Mouse (Mus musculus) liver, embryonic 14.5 days (tissue): Measurements from ENCODE around the gene Syt8. TPM values are rescaled to one million over a fixed set of nuclear protein-coding genes. Genes with fewer than 3 reads are reported as not detected.
"Not testable (repeated sequence)": the region's sequence is repeated elsewhere in the genome, so short reads cannot be mapped to it uniquely, and the experiment has no call there.

ENCODE experiments used
- ATAC-seq: fragments of 200-750 bp; cut with Nextera tagmentation; 2 replicates; pipeline ENCODE4 v1.8.0; 2017; ENCODE audit warnings: moderate number of reproducible peaks, mild to moderate bottlenecking, moderate library complexity; ENCODE audit not compliant: insufficient read depth
- DNase-seq, 3 experiments: peaks; one replicate each; pipeline ENCODE4 v3.0.0-alpha.2; 2012 to 2013; ENCODE audit warnings: low read depth in 3 of 3, low spot score in 3 of 3
- H3K27ac ChIP-seq: fragments of 300-500 bp; sonication (generic); 2 replicates; pipeline ENCODE4 v1.5.1; 2014; ENCODE audit warnings: moderate library complexity, mild to moderate bottlenecking, control low read depth, inconsistent platforms
- H3K27me3 ChIP-seq: fragments of 300-500 bp; sonication (generic); 2 replicates; pipeline ENCODE4 v1.6.1; 2014; ENCODE audit warnings: mild to moderate bottlenecking, low read length, moderate library complexity; ENCODE audit not compliant: control insufficient read depth, insufficient read depth
- H3K36me3 ChIP-seq: fragments of 300-500 bp; sonication (generic); replicated peaks from 2 replicates; pipeline ENCODE4 v1.6.1; 2014; ENCODE audit warnings: low read depth; ENCODE audit not compliant: control insufficient read depth, insufficient read depth
- H3K4me1 ChIP-seq, 2 experiments: fragments of 200-500 bp in 1 of 2; fragments of 300-500 bp in 1 of 2; sonication (generic) in 1 of 2; replicated peaks; 2 replicates each; pipeline ENCODE4 v1.6.1; 2012 to 2014; ENCODE audit warnings: antibody characterized with exemption in 1 of 2, inconsistent platforms in 1 of 2, low read length in 1 of 2; ENCODE audit not compliant: control insufficient read depth in 2 of 2, insufficient read depth in 2 of 2
- H3K4me2 ChIP-seq: fragments of 300-500 bp; sonication (generic); 2 replicates; pipeline ENCODE4 v1.6.1; 2014; ENCODE audit warnings: low read depth, mild to moderate bottlenecking, control low read depth, moderate library complexity
- H3K4me3 ChIP-seq, 2 experiments: fragments of 200-500 bp in 1 of 2; fragments of 300-500 bp in 1 of 2; sonication (generic) in 1 of 2; 2 replicates each; pipeline ENCODE4 v1.5.1; 2012 to 2014; ENCODE audit warnings: low read depth in 2 of 2, low read length in 2 of 2, mild to moderate bottlenecking in 2 of 2, control low read depth in 1 of 2, inconsistent platforms in 1 of 2, moderate library complexity in 1 of 2; ENCODE audit not compliant: insufficient read depth in 1 of 2
- H3K9ac ChIP-seq: fragments of 300-500 bp; sonication (generic); replicated peaks from 2 replicates; pipeline ENCODE4 v1.6.1; 2014; ENCODE audit warnings: mild to moderate bottlenecking, control low read depth, moderate library complexity
- H3K9me3 ChIP-seq: fragments of 300-500 bp; sonication (generic); 2 replicates; pipeline ENCODE4 v1.6.1; 2016; ENCODE audit warnings: low read length, mixed read lengths; ENCODE audit not compliant: control insufficient read depth
- CTCF ChIP-seq: IDR thresholded peaks from 2 replicates; pipeline ENCODE4 v1.5.1; 2016; ENCODE audit warnings: antibody characterized with exemption, low read depth, control low read depth
- EP300 ChIP-seq: IDR thresholded peaks from 2 replicates; pipeline ENCODE4 v1.6.1; 2016; ENCODE audit warnings: antibody characterized with exemption, low read depth
- WGBS: fragments of 180-500 bp; shearing (Covaris S2); extraction: QIAGEN DNeasy Blood & Tissue Kit; methylation state at CpG from one replicate; pipeline ENCODE4 v1.1.7; 2014; ENCODE audit not compliant: insufficient replicate concordance; 5-methylcytosine and 5-hydroxymethylcytosine counted together
- polyA plus RNA-seq, 2 experiments: library from polyadenylated mRNA; depleted of rRNA in 1 of 2; stranded (reverse) in 1 of 2; unstranded in 1 of 2; fragments of >200 nt; fragmentation: Nextera tagmentation in 1 of 2; extraction: Ambion mirVana in 1 of 2; gene quantifications; 2 replicates each; pipeline versions ENCODE4 v1.2.1 to v1.2.3; 2012 to 2014

Syt8 gene
- polyA plus RNA-seq, 2 experiments, result 0.03 TPM; not detected in 1

- Histone ChIP-seq H3K4me1 (peaks cover 22 to 59% of the 10 kb centered on the region in 2 experiments), H3K4me2 (no peak overlapping the region), H3K4me3 (no peak overlapping the region), H3K36me3 (no peaks in the 10 kb centered on the region), H3K9me3 (no peaks in the 10 kb centered on the region), H3K27me3 (no peaks in the 10 kb centered on the region), H3K27ac (no peak overlapping the region), H3K9ac (no peak overlapping the region)
- no peak for TF ChIP-seq CTCF
- no peak for TF ChIP-seq EP300
- 15% methylated on average over 1 of the region's 1 CpGs for WGBS
- DNase-seq (no peak), ATAC-seq (no peak)
Measured at GRCm38 (mm10) chr7:142399250-142399649, 35.4 kb upstream of the Syt8 start.

GRCm38 (mm10) chr7:142400112-142400749 is 34.4 kb upstream of the Syt8 start:
- 49% methylated on average over 7 of the region's 7 CpGs for WGBS
- Histone ChIP-seq H3K4me1 (peaks cover 12 to 49% of the 10 kb centered on the region in 2 experiments), H3K27ac (no peak overlapping the region), H3K36me3 (no peaks in the 10 kb centered on the region), H3K27me3 (no peaks in the 10 kb centered on the region), H3K9ac (no peak overlapping the region), H3K9me3 (no peaks in the 10 kb centered on the region), H3K4me2 (no peak overlapping the region), H3K4me3 (no peak overlapping the region)
- DNase-seq (no peak), ATAC-seq (no peak)
- TF ChIP-seq CTCF (no peak), EP300 (no peak)

- ATAC-seq, result no peak
- Histone ChIP-seq H3K27me3 (no peaks in the 10 kb centered on the region), H3K27ac (no peak overlapping the region), H3K4me1 (peaks cover 7 to 44% of the 10 kb centered on the region in 2 experiments), H3K9me3 (no peaks in the 10 kb centered on the region), H3K4me3 (no peak overlapping the region), H3K36me3 (no peaks in the 10 kb centered on the region), H3K4me2 (no peak overlapping the region), H3K9ac (no peak overlapping the region)
- TF ChIP-seq EP300 (no peak), CTCF (no peak)
- DNase-seq, result no peak
- WGBS, result 81% methylated on average over 7 of the region's 7 CpGs
Measured at GRCm38 (mm10) chr7:142400750-142401142, 33.9 kb upstream of the Syt8 start.

GRCm38 (mm10) chr7:142403591-142403990 is 31.1 kb upstream of the Syt8 start:
- WGBS, result 30% methylated on average over 4 of the region's 4 CpGs
- H3K27me3 ChIP-seq, result no peaks in the 10 kb centered on the region
- no peaks in the 10 kb centered on the region for H3K36me3 ChIP-seq
- no peak overlapping the region for H3K4me3 ChIP-seq
- ATAC-seq (no peak), DNase-seq (no peak)
- no peak overlapping the region for H3K9ac ChIP-seq
- TF ChIP-seq CTCF (no peak), EP300 (no peak)
- no peak overlapping the region for H3K27ac ChIP-seq
- H3K4me2 ChIP-seq, result no peak overlapping the region
- peaks cover 0 to 19% of the 10 kb centered on the region in 2 experiments; a peak in 2 of 4 replicates for H3K4me1 ChIP-seq
- H3K9me3 ChIP-seq, result no peaks in the 10 kb centered on the region

GRCm38 (mm10) chr7:142405134-142405533 is 29.5 kb upstream of the Syt8 start:
- not testable (repeated sequence) for H3K4me3 ChIP-seq, H3K9me3 ChIP-seq, H3K36me3 ChIP-seq, ATAC-seq, H3K27ac ChIP-seq, H3K4me2 ChIP-seq, H3K27me3 ChIP-seq, H3K4me1 ChIP-seq, DNase-seq, H3K9ac ChIP-seq
- 84% methylated on average over 5 of the region's 5 CpGs for WGBS
